In the genomic region with DNA sequence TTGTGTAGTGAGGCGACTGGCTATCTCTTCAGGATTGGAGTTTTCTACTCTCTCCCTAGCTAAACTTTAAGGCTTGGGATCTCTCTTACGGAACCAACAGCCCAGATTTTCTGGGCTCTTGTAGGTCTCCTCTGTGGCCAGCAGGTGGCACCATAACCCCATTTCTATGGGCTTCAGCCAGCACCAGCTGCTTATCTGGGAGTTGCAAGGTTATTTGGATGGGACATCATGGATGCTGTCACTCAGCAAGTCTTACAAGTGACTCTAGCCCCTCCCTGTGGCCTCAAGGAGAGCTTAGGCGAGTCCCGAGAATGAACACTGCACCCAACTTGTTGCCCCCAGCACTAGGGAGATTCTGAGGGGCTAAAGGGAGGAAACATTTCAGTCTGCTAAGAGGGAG, we compare ENCODE assay signal across 9 mouse cellular contexts. TPM values are rescaled to one million over a fixed set of nuclear protein-coding genes. Genes with fewer than 3 reads are reported as not detected.
DNase-seq lines count a peak whose midpoint lies in the region; ATAC-seq and TF ChIP-seq lines count a peak whose summit lies in the region.
"Had no signal": no experiment of that assay in that cellular context is flagged by ENCODE, and none has a peak within 500 bp of the region (broad histone marks: within the 10 kb centered on the region; RNA-seq: fewer than 3 reads in every experiment).

No protein-coding gene starts in this region.

- peaks cover 57% of the 10 kb centered on the region for H3K27me3 ChIP-seq in kidney, embryonic 15.5 days
- H3K27me3 ChIP-seq in forebrain, embryonic 11.5 days (ENCODE audit: control insufficient read depth, insufficient read depth, low read length): peaks cover 7% of the 10 kb centered on the region; the same call in 1 of the 2 replicates
- no peaks in the 10 kb centered on the region for H3K27me3 ChIP-seq in heart, postnatal 0 days (ENCODE audit: control insufficient read depth, insufficient read depth, low read length)

- WGBS in kidney, embryonic 15.5 days: 3% methylated on average over 4 of the region's 4 CpGs
- WGBS in forebrain, embryonic 11.5 days: 3% methylated on average over 4 of the region's 4 CpGs
- 5% methylated on average over 4 of the region's 4 CpGs for WGBS in heart, postnatal 0 days

- TF ChIP-seq CTCF in heart, postnatal 0 days (IDR thresholded peaks at IDR 0.05; ENCODE audit: low read depth): peak; percentile 95

- H3K9me3 ChIP-seq in kidney, embryonic 15.5 days (replicated peaks): no peaks in the 10 kb centered on the region
- no peaks in the 10 kb centered on the region for H3K9me3 ChIP-seq in forebrain, embryonic 11.5 days (ENCODE audit: control insufficient read depth, low read length)
- H3K9me3 ChIP-seq in heart, postnatal 0 days (replicated peaks; ENCODE audit: control insufficient read depth, low read length): no peaks in the 10 kb centered on the region
- H3K9me3 ChIP-seq: midbrain, embryonic 12.5 days had no signal

- no peak overlapping the region for H3K27ac ChIP-seq in kidney, embryonic 15.5 days
- H3K27ac ChIP-seq in forebrain, embryonic 11.5 days (ENCODE audit: low read depth, low read length): no peak overlapping the region
- 0 out of 2 replicates have a peak overlapping the region, but pooled peaks have one; percentile 97 for H3K27ac ChIP-seq in heart, postnatal 0 days (ENCODE audit: low read depth)
- H3K27ac ChIP-seq: midbrain, embryonic 12.5 days had no signal

- H3K4me2 ChIP-seq in kidney, embryonic 15.5 days: no peak overlapping the region
- no peak overlapping the region for H3K4me2 ChIP-seq in forebrain, embryonic 11.5 days (ENCODE audit: low read depth, low read length, severe bottlenecking)
- peak overlapping the region; percentile 75 for H3K4me2 ChIP-seq in heart, postnatal 0 days (ENCODE audit: low read depth, low read length)
- H3K4me2 ChIP-seq: midbrain, embryonic 12.5 days had no signal

- ATAC-seq in kidney, embryonic 15.5 days (replicated peaks; ENCODE audit: low FRiP score): no peak
- 0 out of 2 replicates have a peak, but pooled peaks have one; percentile 11 for ATAC-seq in forebrain, embryonic 11.5 days (replicated peaks; ENCODE audit: low FRiP score)
- ATAC-seq in heart, postnatal 0 days (ENCODE audit: insufficient read depth, low read depth): peak; percentile 37
- ATAC-seq in megakaryocyte-erythroid progenitor cell, adult 5-6 weeks (replicated peaks; ENCODE audit: low FRiP score, low TSS enrichment, poor library complexity, severe bottlenecking): peak; percentile 77

- no peaks in the 10 kb centered on the region for H3K36me3 ChIP-seq in kidney, embryonic 15.5 days
- no peaks in the 10 kb centered on the region for H3K36me3 ChIP-seq in forebrain, embryonic 11.5 days (ENCODE audit: control insufficient read depth, insufficient read depth, low read length)
- no peaks in the 10 kb centered on the region for H3K36me3 ChIP-seq in heart, postnatal 0 days (replicated peaks; ENCODE audit: control insufficient read depth, insufficient read depth, low read length)
- H3K36me3 ChIP-seq: midbrain, embryonic 12.5 days had no signal

- H3K4me1 ChIP-seq in kidney, embryonic 15.5 days: peaks cover 7% of the 10 kb centered on the region
- no peaks in the 10 kb centered on the region; the same call in 1 of the 2 replicates for H3K4me1 ChIP-seq in forebrain, embryonic 11.5 days (replicated peaks; ENCODE audit: control insufficient read depth, insufficient read depth, low read length)
- H3K4me1 ChIP-seq in heart, postnatal 0 days (ENCODE audit: control insufficient read depth, insufficient read depth): 0 out of 2 replicates have a peak, but pooled peaks cover 6% of the 10 kb centered on the region

- DNase-seq in kidney, adult 18-20 months: peak; percentile 58
- peak; percentile 53 for DNase-seq in c-Kit-positive CD71-negative TER-119-negative erythroid progenitor cells, embryonic 14.5 days (ENCODE audit: low read depth)
- DNase-seq in forebrain, embryonic 11.5 days (ENCODE audit: low spot score): peak; percentile 82
- peak; percentile 91 for DNase-seq in heart, postnatal 0 days (ENCODE audit: low spot score)
- peak; percentile 50 for DNase-seq in layer of hippocampus, adult 9-11 months
- peak; percentile 82 for DNase-seq in right cerebral cortex, postnatal 4 days

- no peak overlapping the region for H3K4me3 ChIP-seq in kidney, embryonic 15.5 days (replicated peaks)
- H3K4me3 ChIP-seq in forebrain, embryonic 11.5 days (ENCODE audit: low read depth, low read length): no peak overlapping the region
- H3K4me3 ChIP-seq in heart, postnatal 0 days (ENCODE audit: low read depth, low read length): no peak overlapping the region; the same call in 1 of the 2 replicates
- H3K4me3 ChIP-seq: midbrain, embryonic 12.5 days had no signal

- TF ChIP-seq EP300 in heart, postnatal 0 days (IDR thresholded peaks at IDR 0.05; ENCODE audit: low read depth): no peak

- no peak overlapping the region for H3K9ac ChIP-seq in kidney, embryonic 15.5 days
- no peak overlapping the region for H3K9ac ChIP-seq in forebrain, embryonic 11.5 days (ENCODE audit: low read length)
- no peak overlapping the region for H3K9ac ChIP-seq in heart, postnatal 0 days (replicated peaks; ENCODE audit: low read depth, low read length)
- H3K9ac ChIP-seq: midbrain, embryonic 12.5 days had no signal

RNA-seq across cellular contexts. Expression of a gene that starts 4.4 kb away (rescaled TPM):
- 0.21 and 0.37 TPM in 2 replicates for polyA plus RNA-seq in kidney, embryonic 15.5 days (2015; fragmentation: Nextera tagmentation; extraction: Ambion mirVana)
- 0.20 and 0.48 TPM in 2 replicates for polyA plus RNA-seq in forebrain, embryonic 11.5 days (2014; fragmentation: Nextera tagmentation; extraction: Ambion mirVana)
- total RNA-seq in heart, postnatal 0 days (2014; rRNA removed; ENCODE audit: low replicate concordance): 72.0 and 103 TPM in 2 replicates
- 14.4 and 14.6 TPM in 2 replicates for polyA plus RNA-seq in heart, postnatal 0 days (2015; fragmentation: Nextera tagmentation; extraction: Ambion mirVana)
- total RNA-seq in megakaryocyte-erythroid progenitor cell, adult 5-6 weeks (2014; fragmentation: Nextera tagmentation): not detected in 2 replicates
- total RNA-seq in megakaryocyte-erythroid progenitor cell, adult 5-6 weeks (2017): not detected in 2 replicates

Comparison
In these comparisons a context has a peak if more than half of its experiments do, and no peak if none do; other contexts are left out.
1. RNA of a gene that starts 4.4 kb away (polyA plus RNA-seq): 14.4 to 14.6 TPM in heart, postnatal 0 days; 0.21 to 0.37 TPM in kidney, embryonic 15.5 days and 0.20 to 0.48 TPM in forebrain, embryonic 11.5 days; every median in the first group is over 10 times any median in the second.
2. Peak in every context shown above with its lines, with median percentiles within 50 percentile points of each other: DNase-seq.